Mouse (Mus musculus) Patski (cell line): ENCODE results near the gene Gpbar1. TPM values are rescaled to one million over a fixed set of nuclear protein-coding genes. Genes with fewer than 3 reads are reported as not detected.
A peak's percentile ranks its signal among the peaks of the same experiment; 100 is the strongest.

Experiments used
- ATAC-seq: fragments of 100-300 bp; one replicate; pipeline ENCODE4 v1.8.0; 2021
- CTCF ChIA-PET: fragments of 350-600 bp; sonication (Branson Sonifier 250); formaldehyde crosslinking; loops from one replicate; lab custom pipeline; 2022; ENCODE audit warnings: inconsistent platforms; lab: Charles Lee
- POLR2A ChIA-PET: fragments of 350-600 bp; sonication (Branson Sonifier 250); formaldehyde crosslinking; loops from one replicate; lab custom pipeline; 2022; ENCODE audit warnings: antibody characterized with exemption, inconsistent platforms; lab: Charles Lee
- DNase-seq: peaks from one replicate; pipeline ENCODE4 v3.0.0-alpha.2; 2011; ENCODE audit warnings: low read depth, low spot score
- H3K27me3 ChIP-seq: fragments of 371-371 bp; one replicate; pipeline ENCODE4 v1.5.1; 2021
- CTCF ChIP-seq: fragments of 100-300 bp; IDR thresholded peaks from one replicate; pipeline ENCODE4 v1.5.1; 2021
- in situ Hi-C: fragments of 300-500 bp; cut with MboI; formaldehyde crosslinking; loops from 3 replicates; pipeline ENCODE4 v1.11.1; 2018; ENCODE audit warnings: low pct_unique_long_range_greater_than_20kb, mixed read lengths
- polyA plus RNA-seq: library from polyadenylated mRNA; unstranded; gene quantifications from one replicate; pipeline ENCODE4 v1.2.3, GENCODE M21; 2021

Gpbar1 gene
- polyA plus RNA-seq, 1 experiment from 2014 or later = 1.7 TPM

DNA sequence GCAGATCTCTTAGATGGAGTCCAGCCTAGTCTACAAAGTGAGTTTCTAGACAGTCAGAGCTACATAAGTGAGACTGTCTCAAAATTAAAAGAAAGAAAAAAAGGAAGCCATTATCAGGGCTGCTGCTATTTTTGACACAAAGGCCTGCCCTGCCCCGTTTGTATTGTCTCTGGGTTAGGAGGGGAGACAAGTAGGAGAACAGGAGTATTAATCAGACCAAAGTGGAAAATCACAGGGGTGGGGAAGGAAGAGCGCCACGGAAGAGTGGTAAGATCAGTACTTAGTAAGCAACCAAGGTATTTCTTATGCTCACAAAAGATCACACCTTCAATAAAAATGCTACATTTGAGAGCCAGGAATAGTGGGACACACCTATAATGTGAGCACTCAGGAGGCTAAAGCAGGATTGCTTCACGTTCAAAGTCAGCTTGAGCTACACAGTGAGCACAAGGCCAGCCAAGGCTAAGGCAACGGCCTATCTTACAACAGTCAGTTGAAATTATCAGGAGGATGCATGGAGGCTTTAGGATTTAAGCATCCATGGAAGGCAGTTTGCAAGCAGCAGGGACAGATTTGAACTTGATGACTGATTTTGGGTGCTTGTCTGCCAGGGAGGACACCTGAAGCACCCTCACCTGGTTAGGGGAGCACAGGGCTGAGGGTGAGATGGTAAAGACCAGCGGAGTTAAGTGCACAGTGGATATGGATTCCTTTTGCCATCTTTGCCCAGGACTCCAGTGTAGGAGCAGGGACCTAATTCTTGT lies 22.2 kb downstream of the Gpbar1 start:
- no peaks in the 10 kb centered on the region for H3K27me3 ChIP-seq
- POLR2A ChIA-PET = no interaction called here
- TF ChIP-seq CTCF = no peak
- CTCF ChIA-PET = no interaction called here
- DNase-seq (no peak), ATAC-seq (no peak)
- in situ Hi-C loops = no loop called here

DNA sequence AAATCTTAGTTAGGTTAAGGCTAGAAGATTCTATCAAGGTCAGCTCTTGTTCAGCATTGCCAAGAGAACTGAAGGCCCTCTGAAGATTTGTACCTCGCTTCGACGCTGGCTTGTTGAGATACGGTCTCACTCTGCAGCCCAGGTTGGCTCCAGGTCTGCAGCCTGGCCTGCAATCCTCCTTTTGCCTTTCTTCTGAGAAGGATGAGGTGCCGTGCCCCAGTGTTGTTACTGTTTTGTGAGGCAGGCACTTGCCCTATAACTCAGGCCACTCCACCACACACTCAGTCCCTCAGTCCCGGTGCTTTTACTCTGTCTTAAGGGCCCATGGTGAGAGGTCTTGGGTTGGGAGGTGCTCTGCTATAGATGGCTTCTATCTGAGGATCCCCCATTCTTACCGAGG lies 23.9 kb downstream of the Gpbar1 start:
- POLR2A ChIA-PET = no interaction called here
- CTCF ChIA-PET = interaction anchor here (1.7 kb wide), 1 partner anchor 16 kb away, joined by 4 read pairs; no protein-coding TSS in a partner anchor
- in situ Hi-C loops = no loop called here
- TF ChIP-seq CTCF = no peak
- no peaks in the 10 kb centered on the region for H3K27me3 ChIP-seq
- ATAC-seq = no peak
- DNase-seq = no peak

DNA sequence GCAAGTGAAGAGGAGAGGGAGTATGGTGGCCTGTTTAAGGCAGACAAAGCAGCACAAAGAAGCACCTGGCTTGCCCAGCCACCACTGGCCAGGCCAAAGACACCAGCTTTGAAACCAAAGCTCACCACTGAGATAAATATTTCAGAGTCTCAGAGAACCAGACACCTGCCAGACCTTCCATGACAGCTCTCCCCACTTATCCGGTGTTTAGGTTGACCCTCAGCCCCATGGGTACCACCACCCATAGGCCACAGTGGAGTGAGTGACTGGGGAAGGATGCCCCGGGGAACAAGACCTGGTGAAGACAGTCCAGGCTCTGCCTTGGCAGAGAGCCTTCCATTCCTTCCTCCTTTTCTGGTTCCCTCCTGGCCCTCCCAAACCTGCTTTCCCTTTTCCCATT lies 24.5 kb downstream of the Gpbar1 start:
- ATAC-seq (no peak), DNase-seq (no peak)
- ChIA-PET CTCF (interaction anchor here (1.7 kb wide), 1 partner anchor 16 kb away, joined by 4 read pairs; no protein-coding TSS in a partner anchor), POLR2A (no interaction called here)
- in situ Hi-C loops = no loop called here
- no peak for TF ChIP-seq CTCF
- H3K27me3 ChIP-seq = no peaks in the 10 kb centered on the region

GRCm38 (mm10) chr1:74303509-74304338 lies 25.4 kb downstream of the Gpbar1 start:
- in situ Hi-C loops = no loop called here
- no peak for TF ChIP-seq CTCF
- no peak for DNase-seq
- ATAC-seq = peak; percentile 72
- H3K27me3 ChIP-seq = no peaks in the 10 kb centered on the region
- ChIA-PET POLR2A (interaction anchor here (0.6 to 1.7 kb wide), 3 partner anchors 14 to 94 kb away, joined by 3 to 4 read pairs (median 4); no protein-coding TSS in a partner anchor), CTCF (interaction anchor here (1.7 kb wide), 1 partner anchor 8 kb away, joined by 6 read pairs; no protein-coding TSS in a partner anchor)

DNA sequence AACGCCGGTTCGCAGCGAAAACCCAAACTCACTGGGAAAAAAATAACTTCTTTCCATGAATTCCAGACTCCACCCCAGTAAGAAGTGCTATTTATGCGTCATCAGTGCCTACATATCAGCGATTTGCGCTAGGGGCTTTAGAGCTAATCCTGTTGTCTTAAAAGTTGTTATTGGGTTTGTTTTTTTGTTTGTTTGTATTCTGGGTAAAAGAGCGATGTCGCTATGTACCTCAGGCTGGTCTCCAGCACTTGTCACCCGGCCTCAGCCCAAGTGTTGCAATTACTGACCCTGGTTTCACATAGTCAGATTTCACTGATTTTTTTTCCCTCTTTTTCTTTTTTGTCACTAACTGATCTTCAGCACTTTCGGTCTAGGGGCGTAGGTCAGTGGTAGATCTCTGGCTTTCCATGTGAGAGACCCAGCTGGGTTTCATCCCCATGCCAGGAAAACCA lies 26.0 kb downstream of the Gpbar1 start:
- TF ChIP-seq CTCF = no peak
- H3K27me3 ChIP-seq = no peaks in the 10 kb centered on the region
- POLR2A ChIA-PET = interaction anchor here (1.4 to 1.7 kb wide), 2 partner anchors 15 to 19 kb away, joined by 3 to 4 read pairs; no protein-coding TSS in a partner anchor
- in situ Hi-C loops = no loop called here
- DNase-seq = no peak
- CTCF ChIA-PET = interaction anchor here (1.3 to 1.7 kb wide), 3 partner anchors 9 to 99 kb away, joined by 4 to 6 read pairs (median 4); no protein-coding TSS in a partner anchor
- peak; percentile 24 for ATAC-seq

DNA sequence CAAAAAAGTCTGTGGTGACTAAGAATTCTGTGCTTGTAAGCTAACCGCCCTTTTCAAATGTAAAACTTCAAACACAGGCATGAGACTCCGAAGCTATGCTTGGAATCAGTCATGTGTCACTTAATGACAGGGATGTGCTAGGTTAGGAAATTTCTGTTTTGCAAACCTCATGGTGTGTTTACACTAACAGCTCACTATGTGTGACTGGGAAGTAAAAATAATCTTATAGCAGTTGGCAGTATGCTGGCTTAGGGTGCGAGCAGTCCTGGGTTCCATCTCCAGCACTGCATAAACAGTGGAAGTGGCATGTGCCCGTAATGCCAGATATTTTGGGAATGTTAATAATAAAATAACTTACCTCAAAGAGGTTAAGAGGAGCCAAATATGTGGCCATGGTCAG lies 26.6 kb downstream of the Gpbar1 start:
- in situ Hi-C loops = no loop called here
- POLR2A ChIA-PET = interaction anchor here (1.4 to 1.7 kb wide), 2 partner anchors 15 to 19 kb away, joined by 3 to 4 read pairs; no protein-coding TSS in a partner anchor
- DNase-seq = no peak
- CTCF ChIA-PET = interaction anchor here (1.3 to 1.7 kb wide), 3 partner anchors 9 to 99 kb away, joined by 4 to 6 read pairs (median 4); no protein-coding TSS in a partner anchor
- no peak for TF ChIP-seq CTCF
- ATAC-seq = no peak
- no peaks in the 10 kb centered on the region for H3K27me3 ChIP-seq

DNA sequence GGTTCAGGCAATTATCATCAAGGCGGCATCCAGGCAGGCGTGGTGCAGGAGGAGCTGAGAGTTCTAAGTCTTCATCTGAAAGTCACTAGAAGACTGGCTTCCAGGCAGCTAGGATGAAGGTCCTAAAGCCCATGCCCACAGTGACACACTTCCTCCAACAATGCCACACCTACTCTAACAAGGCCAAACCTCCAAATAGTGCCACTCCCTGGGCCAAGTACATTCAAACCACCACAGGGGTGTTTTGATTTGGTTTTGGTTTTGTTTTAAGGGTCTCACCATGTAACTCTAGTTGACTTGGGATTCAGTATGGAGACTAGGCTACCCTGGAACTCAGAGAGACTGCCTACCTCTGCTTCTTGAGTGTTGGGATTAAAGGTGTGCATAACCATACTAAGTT lies 27.2 kb downstream of the Gpbar1 start, which contains the start of gene Tmbim1:
TSS of gene Tmbim1 (minus strand) at position 101 of the 400 bp plus-strand sequence.
- no peak for TF ChIP-seq CTCF
- ATAC-seq (no peak), DNase-seq (no peak)
- POLR2A ChIA-PET = interaction anchor here (1.4 kb wide), 1 partner anchor 16 kb away, joined by 3 read pairs; no protein-coding TSS in a partner anchor
- in situ Hi-C loops = no loop called here
- CTCF ChIA-PET = interaction anchor here (1.3 to 1.7 kb wide), 3 partner anchors 10 to 100 kb away, joined by 4 to 6 read pairs (median 4); no protein-coding TSS in a partner anchor
- no peaks in the 10 kb centered on the region for H3K27me3 ChIP-seq

DNA sequence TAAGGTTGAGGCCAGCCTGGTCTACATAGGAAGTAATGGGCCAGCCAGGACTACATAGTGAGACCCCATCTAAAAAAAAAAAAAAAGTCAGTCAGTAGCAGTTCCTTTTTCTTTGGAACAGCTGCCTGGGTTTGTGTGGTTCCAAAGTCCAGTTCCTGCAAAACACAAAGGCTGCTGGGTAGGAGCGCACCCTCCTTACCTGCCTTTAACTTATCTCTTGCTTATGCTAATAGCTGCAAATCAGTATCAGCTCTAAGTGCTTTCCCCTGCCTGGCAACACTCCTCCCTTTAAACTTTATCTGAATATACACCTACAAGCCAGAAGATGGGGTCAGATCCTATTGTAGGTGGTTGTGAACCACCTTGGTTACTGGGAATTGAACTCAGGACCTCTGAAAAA lies 28.8 kb downstream of the Gpbar1 start:
- CTCF ChIA-PET = no interaction called here
- in situ Hi-C loops = no loop called here

GRCm38 (mm10) chr1:74308001-74308964 lies 29.9 kb downstream of the Gpbar1 start:
- ChIA-PET POLR2A (no interaction called here), CTCF (interaction anchor here (1.8 kb wide), 1 partner anchor 10 kb away, joined by 6 read pairs; no protein-coding TSS in a partner anchor)
- ATAC-seq (no peak), DNase-seq (no peak)
- H3K27me3 ChIP-seq = no peaks in the 10 kb centered on the region
- in situ Hi-C loops = no loop called here
- no peak for TF ChIP-seq CTCF

More for the DNA sequence above, 28.8 kb downstream of the Gpbar1 start:
- DNase-seq = no peak
- H3K27me3 ChIP-seq = no peaks in the 10 kb centered on the region
- ATAC-seq = no peak
- no peak for TF ChIP-seq CTCF
- POLR2A ChIA-PET = interaction anchor here (0.6 to 0.7 kb wide), 2 partner anchors 12 to 133 kb away, joined by 3 to 6 read pairs; no protein-coding TSS in a partner anchor
